Mouse (Mus musculus): ENCODE measurements around the gene Nck2.

- no peak for TF ChIP-seq TAL1 (IDR thresholded peaks at IDR 0.05; ENCODE audit: low read length)
- no peak for TF ChIP-seq GATA1 (IDR thresholded peaks at IDR 0.05; ENCODE audit: low read length)
Observed at GRCm38 (mm10) chr1:43521512-43521911, 77.1 kb downstream of the Nck2 start.
